Mouse (Mus musculus) CH12.LX (cell line): Measurements from ENCODE around the gene Ranbp6. TPM values are rescaled to one million over a fixed set of nuclear protein-coding genes. Genes with fewer than 3 reads are reported as not detected.

ENCODE experiments used
- DNase-seq: peaks from one replicate; pipeline ENCODE4 v3.0.0-alpha.2; 2013; ENCODE audit errors: extremely low read depth
- H3K27ac ChIP-seq: 2 replicates; pipeline ENCODE4 v1.5.1; 2012; ENCODE audit warnings: low read depth, mild to moderate bottlenecking, control low read depth, moderate library complexity; ENCODE audit not compliant: insufficient read depth
- H3K27me3 ChIP-seq: replicated peaks from 2 replicates; pipeline ENCODE3; 2012; ENCODE audit warnings: inconsistent platforms
- H3K36me3 ChIP-seq, 2 experiments: replicated peaks in 1 of 2; 2 replicates each; pipeline versions ENCODE3 to v1.6.1; 2012; ENCODE audit warnings: inconsistent platforms in 1 of 2, low read length in 1 of 2, mild to moderate bottlenecking in 1 of 2, mixed read lengths in 1 of 2, moderate library complexity in 1 of 2; ENCODE audit not compliant: control insufficient read depth in 1 of 2, insufficient read depth in 1 of 2
- H3K4me1 ChIP-seq, 2 experiments: 2 replicates each; pipeline ENCODE4 v1.6.1; 2012; ENCODE audit warnings: inconsistent platforms in 1 of 2, moderate library complexity in 1 of 2; ENCODE audit not compliant: insufficient read depth in 2 of 2, control insufficient read depth in 1 of 2
- H3K4me2 ChIP-seq: 2 replicates; pipeline ENCODE4 v1.6.1; 2012; ENCODE audit warnings: low read depth, mild to moderate bottlenecking, control low read depth; ENCODE audit not compliant: poor library complexity, insufficient read depth, severe bottlenecking
- H3K4me3 ChIP-seq, 3 experiments: fragments of 150-350 bp in 1 of 3; sonication (generic) in 1 of 3; replicated peaks in 1 of 3; 2 replicates each; pipeline versions ENCODE3 to v1.5.1; 2011 to 2012; ENCODE audit warnings: low read depth in 2 of 3, low read length in 2 of 3, mild to moderate bottlenecking in 2 of 3, moderate library complexity in 2 of 3, control low read depth in 1 of 3, improper control_type of control experiment in 1 of 3, inconsistent platforms in 1 of 3, mixed read lengths in 1 of 3; ENCODE audit not compliant: poor library complexity in 1 of 3
- H3K79me2 ChIP-seq: replicated peaks from 2 replicates; pipeline ENCODE4 v1.6.1; 2012; ENCODE audit warnings: mild to moderate bottlenecking, moderate library complexity; ENCODE audit not compliant: control insufficient read depth, poor library complexity, insufficient read depth, severe bottlenecking; ENCODE audit errors: extremely low read depth
- H3K9ac ChIP-seq: 2 replicates; pipeline ENCODE4 v1.6.1; 2012; ENCODE audit warnings: low read depth, mild to moderate bottlenecking, control low read depth, moderate library complexity; ENCODE audit not compliant: insufficient read depth
- H3K9me3 ChIP-seq: replicated peaks from 2 replicates; pipeline ENCODE3; 2012; ENCODE audit warnings: low read length, inconsistent platforms, mixed read lengths
- CHD2 ChIP-seq: IDR thresholded peaks from 2 replicates; pipeline ENCODE4 v1.6.1; 2011; ENCODE audit warnings: low read length, improper control_type of control experiment
- CTCF ChIP-seq, 2 experiments: IDR thresholded peaks in 1 of 2; conservative IDR thresholded peaks in 1 of 2; 2 replicates each; pipeline ENCODE4 v1.5.1; 2011 to 2012; ENCODE audit warnings: low read depth in 2 of 2, low read length in 2 of 2, improper control_type of control experiment in 1 of 2, inconsistent platforms in 1 of 2, mild to moderate bottlenecking in 1 of 2, moderate library complexity in 1 of 2
- E2F4 ChIP-seq: IDR thresholded peaks from 2 replicates; pipeline ENCODE4 v1.6.1; 2011; ENCODE audit warnings: low read depth, low read length, improper control_type of control experiment; ENCODE audit not compliant: insufficient replicate concordance
- ELF1 ChIP-seq: IDR thresholded peaks from 2 replicates; pipeline ENCODE4 v1.6.1; 2014; ENCODE audit warnings: low read depth, mild to moderate bottlenecking, inconsistent platforms, low read length, improper control_type of control experiment
- EP300 ChIP-seq: IDR thresholded peaks from 2 replicates; pipeline ENCODE4 v1.6.1; 2011; ENCODE audit warnings: low read length, improper control_type of control experiment
- ETS1 ChIP-seq: conservative IDR thresholded peaks from 2 replicates; pipeline ENCODE4 v1.6.1; 2012; ENCODE audit warnings: low read depth, mild to moderate bottlenecking, inconsistent platforms, low read length, improper control_type of control experiment, moderate library complexity
- GABPA ChIP-seq: IDR thresholded peaks from 2 replicates; pipeline ENCODE4 v1.6.1; 2012; ENCODE audit warnings: low read depth, low read length, improper control_type of control experiment, inconsistent platforms; ENCODE audit not compliant: insufficient replicate concordance
- HCFC1 ChIP-seq: IDR thresholded peaks from 2 replicates; pipeline ENCODE4 v1.6.1; 2012; ENCODE audit warnings: low read depth, mild to moderate bottlenecking, inconsistent platforms, low read length, improper control_type of control experiment
- IRF4 ChIP-seq: IDR thresholded peaks from 2 replicates; pipeline ENCODE4 v1.6.1; 2014; ENCODE audit warnings: low read depth, mild to moderate bottlenecking, inconsistent platforms, low read length, improper control_type of control experiment
- JUN ChIP-seq: IDR thresholded peaks from 2 replicates; pipeline ENCODE4 v1.6.1; 2011; ENCODE audit warnings: low read depth, mild to moderate bottlenecking, low read length, improper control_type of control experiment, moderate library complexity; ENCODE audit not compliant: insufficient read depth
- JUND ChIP-seq: conservative IDR thresholded peaks from 2 replicates; pipeline ENCODE4 v1.6.1; 2011; ENCODE audit warnings: low read depth, low read length, improper control_type of control experiment
- KAT2A ChIP-seq: IDR thresholded peaks from 2 replicates; pipeline ENCODE4 v1.6.1; 2012; ENCODE audit warnings: low read length, improper control_type of control experiment, inconsistent platforms; ENCODE audit not compliant: insufficient replicate concordance
- MAFK ChIP-seq: IDR thresholded peaks from 2 replicates; pipeline ENCODE4 v1.6.1; 2011; ENCODE audit warnings: low read length, improper control_type of control experiment; ENCODE audit not compliant: insufficient replicate concordance
- MAX ChIP-seq: IDR thresholded peaks from 2 replicates; pipeline ENCODE4 v1.6.1; 2011; ENCODE audit warnings: low read length, improper control_type of control experiment
- MEF2A ChIP-seq: IDR thresholded peaks from 2 replicates; pipeline ENCODE4 v1.6.1; 2014; ENCODE audit warnings: low read depth, mild to moderate bottlenecking, inconsistent platforms, low read length, improper control_type of control experiment, borderline replicate concordance
- MXI1 ChIP-seq: IDR thresholded peaks from 2 replicates; pipeline ENCODE4 v1.6.1; 2011; ENCODE audit warnings: mild to moderate bottlenecking, low read depth, low read length, improper control_type of control experiment
- MYC ChIP-seq: IDR thresholded peaks from 2 replicates; pipeline ENCODE4 v1.6.1; 2011; ENCODE audit warnings: low read depth, mild to moderate bottlenecking, improper control_type of control experiment, low read length
- NELFE ChIP-seq: IDR thresholded peaks from 2 replicates; pipeline ENCODE4 v1.6.1; 2011; ENCODE audit warnings: low read depth, low read length, improper control_type of control experiment
- PAX5 ChIP-seq: IDR thresholded peaks from 2 replicates; pipeline ENCODE4 v1.6.1; 2012; ENCODE audit warnings: low read length, inconsistent platforms, mixed read lengths
- POLR2A ChIP-seq: IDR thresholded peaks from 2 replicates; pipeline ENCODE4 v1.6.1; 2011; ENCODE audit warnings: low read depth, mild to moderate bottlenecking, improper control_type of control experiment, low read length
- POLR2AphosphoS2 ChIP-seq: IDR thresholded peaks from 2 replicates; pipeline ENCODE4 v1.6.1; 2011; ENCODE audit warnings: low read depth, low read length, improper control_type of control experiment
- RCOR1 ChIP-seq: conservative IDR thresholded peaks from 2 replicates; pipeline ENCODE4 v1.6.1; 2012; ENCODE audit warnings: low read depth, mild to moderate bottlenecking, inconsistent platforms, low read length, improper control_type of control experiment
- TBP ChIP-seq: conservative IDR thresholded peaks from 2 replicates; pipeline ENCODE4 v1.6.1; 2011; ENCODE audit warnings: low read depth, low read length, improper control_type of control experiment
- UBTF ChIP-seq: IDR thresholded peaks from 2 replicates; pipeline ENCODE4 v1.6.1; 2012; ENCODE audit warnings: low read depth, mild to moderate bottlenecking, inconsistent platforms, low read length, improper control_type of control experiment, moderate library complexity
- USF1 ChIP-seq: IDR thresholded peaks from 2 replicates; pipeline ENCODE4 v1.6.1; 2014; ENCODE audit warnings: low read depth, mild to moderate bottlenecking, inconsistent platforms, low read length, improper control_type of control experiment
- USF2 ChIP-seq: conservative IDR thresholded peaks from 2 replicates; pipeline ENCODE4 v1.6.1; 2011; ENCODE audit warnings: low read depth, low read length, improper control_type of control experiment
- ZC3H11A ChIP-seq: IDR thresholded peaks from 2 replicates; pipeline ENCODE4 v1.6.1; 2012; ENCODE audit warnings: low read depth, mild to moderate bottlenecking, inconsistent platforms, low read length, improper control_type of control experiment
- ZKSCAN1 ChIP-seq: IDR thresholded peaks from 2 replicates; pipeline ENCODE4 v1.6.1; 2012; ENCODE audit warnings: low read depth, inconsistent platforms, low read length, improper control_type of control experiment, borderline replicate concordance
- ZNF384 ChIP-seq: IDR thresholded peaks from 2 replicates; pipeline ENCODE4 v1.6.1; 2012; ENCODE audit warnings: low read depth, low read length, improper control_type of control experiment, inconsistent platforms
- dilution Hi-C: fragments of 300-500 bp; cut with MboI; formaldehyde crosslinking; loops from 2 replicates; pipeline ENCODE4 v1.14.3; 2020; ENCODE audit warnings: low sequenced_read_pairs; ENCODE audit not compliant: extremely low pct_unique_long_range_greater_than_20kb, extremely low pct_ligation_motif_present
- in situ Hi-C: fragments of 300-500 bp; cut with MboI; formaldehyde crosslinking; loops from 3 replicates; pipeline ENCODE4 v1.14.3; 2019; ENCODE audit warnings: low sequenced_read_pairs, low pct_ligation_motif_present, low pct_unique_long_range_greater_than_20kb, mixed read lengths
- polyA plus RNA-seq: library from polyadenylated mRNA; unstranded; fragments of >175 nt; gene quantifications from 2 replicates; pipeline ENCODE4 v1.2.1, GENCODE M21; 2012; ENCODE audit warnings: low read depth; ENCODE audit not compliant: insufficient read length
- total RNA-seq, 2 experiments: library from RNA; depleted of rRNA; stranded (reverse); fragments of 300-350 nt in 1 of 2; fragments of >200 nt in 1 of 2; gene quantifications; 2 replicates each; pipeline ENCODE4 v1.2.3; 2012 to 2014

Ranbp6 gene
- total and polyA plus RNA-seq, 3 experiments, result 7.0 to 12.1 (median 8.4) TPM

DNA sequence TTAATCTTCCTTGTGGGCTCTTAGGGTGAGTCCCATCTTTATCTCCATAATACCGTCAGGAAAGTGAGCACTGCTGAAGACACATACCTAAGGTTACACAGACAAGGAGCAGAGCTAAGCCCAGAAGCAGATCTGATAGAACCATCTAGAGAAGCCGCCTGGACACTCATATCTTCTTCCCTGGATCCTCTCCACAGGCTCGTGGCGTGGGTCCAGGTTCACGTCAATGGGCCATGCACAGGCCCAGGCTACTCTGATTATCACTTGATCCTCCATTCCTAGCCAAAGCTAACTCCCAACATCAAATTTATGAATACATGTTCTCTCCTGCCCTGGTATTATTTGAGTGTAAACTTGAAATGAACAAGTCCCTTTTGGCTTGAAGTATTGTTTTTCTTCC, 40.9 kb upstream of the Ranbp6 start:
- TF ChIP-seq POLR2A, result no peak
- no peak for TF ChIP-seq UBTF
- no peak for TF ChIP-seq ETS1
- TF ChIP-seq IRF4, result no peak
- TF ChIP-seq POLR2AphosphoS2, result no peak
- TF ChIP-seq JUND, result no peak
- no peak for TF ChIP-seq EP300
- TF ChIP-seq ZC3H11A, result no peak
- no peak for TF ChIP-seq MXI1
- TF ChIP-seq MAFK, result no peak
- TF ChIP-seq ZNF384, result no peak
- no peak for TF ChIP-seq USF1
- no peak for TF ChIP-seq JUN
- TF ChIP-seq MAX, result no peak
- TF ChIP-seq NELFE, result no peak
- TF ChIP-seq CHD2, result no peak
- no peak for TF ChIP-seq MEF2A
- no peak for TF ChIP-seq MYC
- TF ChIP-seq USF2, result no peak
- TF ChIP-seq E2F4, result no peak
- in situ Hi-C loops, result no loop called here

DNA sequence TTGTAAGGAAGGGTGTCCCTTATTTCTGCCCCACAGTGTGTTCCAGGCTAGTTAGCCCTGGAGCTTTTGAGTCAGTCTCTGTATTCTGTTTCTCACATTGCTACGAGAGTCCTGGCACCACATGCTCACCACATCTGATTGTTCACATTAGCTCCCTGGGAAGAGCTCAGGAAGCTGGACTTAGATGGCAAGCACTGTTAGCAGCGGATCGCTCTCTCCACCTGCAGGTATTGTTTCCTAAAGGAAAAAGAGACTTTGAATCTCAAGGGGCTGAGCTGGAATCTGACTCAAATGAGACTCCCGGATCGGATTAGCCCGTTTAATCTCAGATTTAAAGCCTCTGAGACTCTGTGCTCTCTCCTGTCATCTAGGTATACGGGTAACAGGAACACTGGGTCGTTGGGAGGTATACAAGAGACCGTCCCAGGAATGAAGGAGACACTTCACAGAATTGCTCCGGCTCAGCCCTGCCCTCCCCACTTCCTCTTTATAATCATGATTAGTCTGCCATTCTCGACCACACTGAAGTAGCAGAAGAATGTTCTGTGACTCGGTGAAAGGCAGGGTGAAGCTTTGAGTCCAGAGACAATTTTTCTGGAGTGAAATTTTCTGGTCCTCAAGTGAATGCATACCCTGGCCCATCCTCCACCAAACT, 38.4 kb upstream of the Ranbp6 start:
- Histone ChIP-seq H3K9ac (no peak overlapping the region), H3K4me1 (peaks cover 0 to 2% of the 10 kb centered on the region in 2 experiments; a peak in 1 of 4 replicates), H3K27me3 (no peaks in the 10 kb centered on the region)
- TF ChIP-seq CTCF (conservative IDR thresholded peaks at IDR 0.05 in 1 of 2, IDR thresholded peaks at IDR 0.05 in 1 of 2; ENCODE audit: low read depth in 2 of 2, low read length in 2 of 2), result no peak
- no peak for TF ChIP-seq NELFE
- no peak for TF ChIP-seq TBP
- no peak for TF ChIP-seq PAX5
- TF ChIP-seq RCOR1, result no peak
- TF ChIP-seq JUND, result no peak
- no peak for TF ChIP-seq ZC3H11A
- TF ChIP-seq JUN, result no peak
- TF ChIP-seq UBTF, result no peak
- TF ChIP-seq KAT2A, result no peak
- TF ChIP-seq ELF1, result no peak
- no peak for TF ChIP-seq GABPA
- TF ChIP-seq MAX, result no peak
- no peak for TF ChIP-seq HCFC1
- TF ChIP-seq POLR2A, result no peak
- TF ChIP-seq MYC, result no peak
- TF ChIP-seq ZKSCAN1, result no peak
- TF ChIP-seq, all 38 proteins: peak for 0
- no peaks in the 10 kb centered on the region for H3K36me3 ChIP-seq
- H3K4me3 ChIP-seq, result no peak overlapping the region
- dilution Hi-C loops, result no loop called here
- no peak overlapping the region for H3K4me2 ChIP-seq
- H3K79me2 ChIP-seq, result no peaks in the 10 kb centered on the region
- no peak for DNase-seq
- H3K9me3 ChIP-seq, result no peaks in the 10 kb centered on the region
- in situ Hi-C loops, result no loop called here
- H3K27ac ChIP-seq, result no peak overlapping the region

More for the DNA sequence above, 40.9 kb upstream of the Ranbp6 start:
- Histone ChIP-seq H3K4me3 (no peak overlapping the region), H3K9ac (no peak overlapping the region), H3K4me1 (peaks cover 0 to 2% of the 10 kb centered on the region in 2 experiments; a peak in 1 of 4 replicates), H3K27me3 (no peaks in the 10 kb centered on the region), H3K9me3 (no peaks in the 10 kb centered on the region), H3K36me3 (no peaks in the 10 kb centered on the region), H3K4me2 (no peak overlapping the region), H3K79me2 (no peaks in the 10 kb centered on the region), H3K27ac (no peak overlapping the region)
- dilution Hi-C loops, result no loop called here
- no peak for DNase-seq
